ENCODE assay signal across 24 mouse cellular contexts in genomic region chr4:54563075-54563474, GRCm38 (mm10).
A peak's percentile ranks its signal among the peaks of the same experiment; 100 is the strongest.
DNase-seq lines count a peak whose midpoint lies in the region; ATAC-seq and TF ChIP-seq lines count a peak whose summit lies in the region.
"Had no signal": no experiment of that assay in that cellular context is flagged by ENCODE, and none has a peak within 500 bp of the region (broad histone marks: within the 10 kb centered on the region; RNA-seq: fewer than 3 reads in every experiment).

No protein-coding gene starts in this region.

- H3K4me2 ChIP-seq in lung, postnatal 0 days (replicated peaks; ENCODE audit: low read depth, low read length), result no peak overlapping the region
- H3K4me2 ChIP-seq: embryonic facial prominence, embryonic 12.5 days; forebrain, embryonic 13.5 days; forebrain, embryonic 15.5 days had no signal

- TF ChIP-seq CTCF in lung, postnatal 0 days (IDR thresholded peaks at IDR 0.05), result no peak
- no peak for TF ChIP-seq CTCF in lung, adult 2 months (IDR thresholded peaks at IDR 0.05; ENCODE audit: insufficient read depth, low read length)

- H3K27ac ChIP-seq in lung, postnatal 0 days (ENCODE audit: low read length), result no peak overlapping the region
- H3K27ac ChIP-seq: embryonic facial prominence, embryonic 10.5 days; embryonic facial prominence, embryonic 12.5 days; forebrain, embryonic 13.5 days; forebrain, embryonic 15.5 days had no signal

- H3K27me3 ChIP-seq in lung, postnatal 0 days (replicated peaks; ENCODE audit: insufficient read depth, low read length), result no peaks in the 10 kb centered on the region
- H3K27me3 ChIP-seq: embryonic facial prominence, embryonic 12.5 days; forebrain, embryonic 13.5 days; forebrain, embryonic 15.5 days; Patski had no signal

- H3K9me3 ChIP-seq in lung, postnatal 0 days (ENCODE audit: low read length), result no peaks in the 10 kb centered on the region
- H3K9me3 ChIP-seq: embryonic facial prominence, embryonic 10.5 days; embryonic facial prominence, embryonic 12.5 days; forebrain, embryonic 15.5 days; G1E had no signal

- no peak overlapping the region for H3K4me3 ChIP-seq in lung, postnatal 0 days (ENCODE audit: low read depth, low read length)
- H3K4me3 ChIP-seq in lung, adult 2 months (replicated peaks; ENCODE audit: extremely low read depth, low read depth, low read length), result no peak overlapping the region
- H3K4me3 ChIP-seq: embryonic facial prominence, embryonic 10.5 days; embryonic facial prominence, embryonic 12.5 days; forebrain, embryonic 13.5 days; forebrain, embryonic 15.5 days had no signal

- DNase-seq in lung, postnatal 0 days (ENCODE audit: low spot score), result peak; percentile 29
- no peak for DNase-seq in lung, adult 2 months
- peak; percentile 10 for DNase-seq in lung, postnatal 36 days
- no peak for DNase-seq in lung, postnatal 10 days
- peak; percentile 24 for DNase-seq in R1 (ENCODE audit: low read depth, low spot score)
- DNase-seq in mesoderm, embryonic 11.5 days (ENCODE audit: low read depth, low spot score), result peak; percentile 4
- DNase-seq in frontal cortex, postnatal 25 days (ENCODE audit: low spot score in 2 of 2), result no peak
- no peak for DNase-seq in ovary, postnatal 14 days (ENCODE audit: low spot score)
- DNase-seq: adrenal gland, adult 8-10 months; adrenal gland, postnatal 14 days; adrenal gland, postnatal 36 days; cerebellum, adult 11-12 months; cerebellum, adult 2 months; cerebellum, adult 9-10 months; cerebellum, postnatal 10 days; cerebellum, postnatal 25 days; forebrain, postnatal 0 days had no signal

- TF ChIP-seq EP300 in lung, postnatal 0 days (IDR thresholded peaks at IDR 0.05), result peak; percentile 51; the same call in 1 of the 2 replicates

- no peaks in the 10 kb centered on the region for H3K36me3 ChIP-seq in lung, postnatal 0 days (ENCODE audit: insufficient read depth, low read length)
- H3K36me3 ChIP-seq: embryonic facial prominence, embryonic 10.5 days; embryonic facial prominence, embryonic 12.5 days; forebrain, embryonic 15.5 days; G1E had no signal

- no peaks in the 10 kb centered on the region for H3K4me1 ChIP-seq in lung, postnatal 0 days (ENCODE audit: insufficient read depth, low read depth, low read length)
- H3K4me1 ChIP-seq in lung, adult 2 months (ENCODE audit: control insufficient read depth, insufficient read depth, low read length), result no peaks in the 10 kb centered on the region
- H3K4me1 ChIP-seq: embryonic facial prominence, embryonic 10.5 days; embryonic facial prominence, embryonic 12.5 days; forebrain, embryonic 13.5 days; forebrain, embryonic 15.5 days had no signal

- no peak for TF ChIP-seq POLR2A in lung, adult 2 months (IDR thresholded peaks at IDR 0.05; ENCODE audit: borderline replicate concordance, extremely low read depth, low read depth, low read length)

- peak; percentile 63; the same call in 1 of the 2 replicates for ATAC-seq in lung, postnatal 0 days
- ATAC-seq: activated CD4-positive, CD25-positive, alpha-beta regulatory T cell, adult 4 months; forebrain, embryonic 13.5 days; forebrain, embryonic 15.5 days; forebrain, postnatal 0 days; Patski had no signal

- WGBS in lung, postnatal 0 days, result 86% methylated on average over 1 of the region's 1 CpGs
- 80% methylated on average over 1 of the region's 1 CpGs for WGBS in lung, adult 2 months

- no peak overlapping the region for H3K9ac ChIP-seq in lung, postnatal 0 days (replicated peaks; ENCODE audit: low read depth)
- H3K9ac ChIP-seq: embryonic facial prominence, embryonic 12.5 days; forebrain, embryonic 13.5 days; forebrain, embryonic 15.5 days; forebrain, postnatal 0 days had no signal

Comparison
In these comparisons a context has a peak if more than half of its experiments do, and no peak if none do; other contexts are left out.
1. DNase-seq: peak in lung, postnatal 0 days (single experiment), lung, postnatal 36 days (single experiment), R1 (single experiment) and mesoderm, embryonic 11.5 days (single experiment); none in lung, adult 2 months (single experiment), lung, postnatal 10 days (single experiment), frontal cortex, postnatal 25 days (0 of 2) and ovary, postnatal 14 days (single experiment).